Mouse (Mus musculus) myocyte (in vitro differentiated cells): ENCODE data around the gene Smoc2.

Source experiments
- POLR2A ChIP-seq: IDR thresholded peaks from one replicate; pipeline ENCODE4 v1.6.1; 2011; ENCODE audit warnings: low read depth, mild to moderate bottlenecking, control low read depth, moderate library complexity; ENCODE audit not compliant: insufficient read length
- SRF ChIP-seq: IDR thresholded peaks from one replicate; pipeline ENCODE4 v1.6.1; 2011; ENCODE audit warnings: low read depth; ENCODE audit not compliant: control insufficient read depth, insufficient read length
- TCF12 ChIP-seq: IDR thresholded peaks from one replicate; pipeline ENCODE4 v1.6.1; 2011; ENCODE audit warnings: mild to moderate bottlenecking, control low read depth; ENCODE audit not compliant: poor library complexity, insufficient read depth, severe bottlenecking
- USF1 ChIP-seq: IDR thresholded peaks from one replicate; pipeline ENCODE4 v1.6.1; 2011; ENCODE audit warnings: low read depth, mild to moderate bottlenecking, control low read depth, moderate library complexity

GRCm38 (mm10) chr17:14387261-14387660 lies 108.0 kb downstream of the Smoc2 start:
- TF ChIP-seq SRF (no peak), POLR2A (no peak), USF1 (no peak), TCF12 (no peak)
